Mouse (Mus musculus) C2C12 (cell line): ENCODE results near the gene Bpgm. TPM values are rescaled to one million over a fixed set of nuclear protein-coding genes. Genes with fewer than 3 reads are reported as not detected.

ENCODE experiments used
- H3K27me3 ChIP-seq: one replicate; pipeline ENCODE4 v1.6.1; 2011; ENCODE audit not compliant: control insufficient read depth, insufficient read depth, insufficient read length
- H3K36me3 ChIP-seq: one replicate; pipeline ENCODE4 v1.6.1; 2011; ENCODE audit not compliant: control insufficient read depth, insufficient read depth
- H3K4me3 ChIP-seq: one replicate; pipeline ENCODE4 v1.5.1; 2011; ENCODE audit warnings: mild to moderate bottlenecking, control low read depth; ENCODE audit not compliant: poor library complexity, insufficient read depth, severe bottlenecking
- H3K79me2 ChIP-seq: one replicate; pipeline ENCODE4 v1.6.1; 2011; ENCODE audit not compliant: control insufficient read depth, insufficient read depth
- H3K79me3 ChIP-seq: one replicate; pipeline ENCODE4 v1.6.1; 2011; ENCODE audit warnings: low read depth, control low read depth
- H3ac ChIP-seq: one replicate; pipeline ENCODE3; 2011; ENCODE audit warnings: low read depth; ENCODE audit not compliant: control insufficient read depth, insufficient read length
- CEBPB ChIP-seq: IDR thresholded peaks from one replicate; pipeline ENCODE4 v1.6.1; 2011; ENCODE audit warnings: low read depth, mild to moderate bottlenecking, control low read depth, moderate library complexity
- CTCF ChIP-seq: IDR thresholded peaks from one replicate; pipeline ENCODE4 v1.5.1; 2011; ENCODE audit not compliant: control insufficient read depth, insufficient read depth, insufficient read length
- FOSL1 ChIP-seq: IDR thresholded peaks from one replicate; pipeline ENCODE4 v1.8.0; 2011; ENCODE audit warnings: mild to moderate bottlenecking, low read length; ENCODE audit not compliant: poor library complexity, insufficient read depth, severe bottlenecking
- MAX ChIP-seq: IDR thresholded peaks from one replicate; pipeline ENCODE4 v1.6.1; 2011; ENCODE audit warnings: mild to moderate bottlenecking, control low read depth
- MYOD1 ChIP-seq: IDR thresholded peaks from one replicate; pipeline ENCODE4 v1.6.1; 2011; ENCODE audit warnings: low read depth; ENCODE audit not compliant: control insufficient read depth, insufficient read length
- MYOG ChIP-seq: IDR thresholded peaks from one replicate; pipeline ENCODE4 v1.6.1; 2011; ENCODE audit not compliant: control insufficient read depth, insufficient read length; ENCODE audit errors: extremely low read depth
- USF1 ChIP-seq: IDR thresholded peaks from one replicate; pipeline ENCODE4 v1.6.1; 2011; ENCODE audit warnings: low read depth, mild to moderate bottlenecking, control low read depth, moderate library complexity
- polyA plus RNA-seq: library from polyadenylated mRNA; unstranded; fragments of >200 nt; fragmentation: generic; extraction: Trizol; gene quantifications from one replicate; pipeline ENCODE4 v1.2.1, GENCODE M21; 2012; ENCODE audit warnings: missing spikeins

Bpgm gene
- polyA plus RNA-seq, 1 experiment, result 16.1 TPM

- TF ChIP-seq MAX, result no peak
- TF ChIP-seq CTCF, result no peak
- TF ChIP-seq MYOD1, result peak; percentile 65
- TF ChIP-seq CEBPB, result no peak
Observed at GRCm38 (mm10) chr6:34493327-34494095, 17.5 kb downstream of the Bpgm start.

DNA sequence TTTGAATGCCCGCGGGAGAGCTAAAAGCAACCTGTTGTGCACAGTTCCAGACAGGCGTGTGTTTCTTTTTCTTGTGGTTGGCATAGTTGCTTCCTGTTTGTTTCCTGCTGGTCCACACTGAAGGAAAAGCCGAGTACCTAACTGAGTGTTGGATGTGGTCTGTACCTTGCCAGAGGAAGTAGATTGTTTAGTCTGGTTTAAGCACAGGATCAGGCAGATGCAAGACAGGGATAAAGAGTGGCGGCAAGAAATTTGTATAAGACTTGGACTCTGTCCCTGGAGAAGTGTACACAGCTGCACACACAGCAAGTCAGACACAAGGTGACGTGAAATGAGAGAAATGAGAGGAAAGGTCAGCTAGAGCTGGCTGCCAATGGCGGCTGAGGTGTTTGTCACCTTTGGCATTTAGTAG lies 19.1 kb downstream of the Bpgm start:
- no peak overlapping the region for H3ac ChIP-seq
- H3K79me3 ChIP-seq, result no peaks in the 10 kb centered on the region
- no peaks in the 10 kb centered on the region for H3K36me3 ChIP-seq
- H3K27me3 ChIP-seq, result no peaks in the 10 kb centered on the region
- no peak overlapping the region for H3K4me3 ChIP-seq
- TF ChIP-seq CTCF, result no peak
- no peak for TF ChIP-seq USF1
- no peak for TF ChIP-seq MYOD1
- no peak for TF ChIP-seq FOSL1
- TF ChIP-seq MYOG, result no peak
- no peak for TF ChIP-seq MAX
- H3K79me2 ChIP-seq, result peaks cover 13% of the 10 kb centered on the region

More at GRCm38 (mm10) chr6:34493327-34494095, 17.5 kb downstream of the Bpgm start:
- no peaks in the 10 kb centered on the region for H3K36me3 ChIP-seq
- no peaks in the 10 kb centered on the region for H3K27me3 ChIP-seq
- H3K79me3 ChIP-seq, result no peaks in the 10 kb centered on the region
- no peaks in the 10 kb centered on the region for H3K79me2 ChIP-seq
- H3K4me3 ChIP-seq, result no peak overlapping the region
- H3ac ChIP-seq, result no peak overlapping the region

GRCm38 (mm10) chr6:34497991-34498625 lies 22.1 kb downstream of the Bpgm start:
- Histone ChIP-seq H3K79me2 (peaks cover 17% of the 10 kb centered on the region), H3K79me3 (peaks cover 2% of the 10 kb centered on the region), H3ac (no peak overlapping the region), H3K4me3 (no peak overlapping the region), H3K27me3 (no peaks in the 10 kb centered on the region), H3K36me3 (no peaks in the 10 kb centered on the region)
- TF ChIP-seq MYOD1 (no peak), USF1 (no peak), CEBPB (peak; percentile 11), MYOG (no peak), MAX (peak; percentile 24), FOSL1 (no peak), CTCF (no peak)

DNA sequence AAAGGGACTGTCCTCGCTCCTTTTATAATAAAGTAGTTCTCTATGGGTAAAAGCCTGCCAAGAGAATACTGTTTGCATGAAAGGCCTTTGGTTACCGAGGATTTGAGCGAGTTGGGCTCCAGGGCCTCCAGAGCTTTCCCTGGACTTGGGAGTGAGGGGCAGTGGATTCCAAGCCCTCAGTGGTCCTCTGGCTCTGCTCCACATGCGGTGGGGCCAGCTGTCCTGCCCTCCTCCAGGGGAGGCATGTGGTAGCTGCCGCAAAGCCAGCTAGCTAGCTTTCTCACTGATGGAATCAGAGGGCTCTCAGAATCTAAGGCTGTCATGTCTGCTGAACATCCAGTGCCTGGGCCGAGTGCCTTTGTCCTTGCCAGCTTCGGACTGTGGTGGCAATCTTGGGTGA lies 26.3 kb downstream of the Bpgm start:
- H3K79me3 ChIP-seq, result peaks cover 2% of the 10 kb centered on the region
- peaks cover 17% of the 10 kb centered on the region for H3K79me2 ChIP-seq
- TF ChIP-seq MYOD1 (no peak), MYOG (no peak), FOSL1 (no peak), CEBPB (no peak), USF1 (no peak), MAX (no peak), CTCF (no peak)
- no peaks in the 10 kb centered on the region for H3K27me3 ChIP-seq
- no peaks in the 10 kb centered on the region for H3K36me3 ChIP-seq
- H3ac ChIP-seq, result no peak overlapping the region
- no peak overlapping the region for H3K4me3 ChIP-seq

DNA sequence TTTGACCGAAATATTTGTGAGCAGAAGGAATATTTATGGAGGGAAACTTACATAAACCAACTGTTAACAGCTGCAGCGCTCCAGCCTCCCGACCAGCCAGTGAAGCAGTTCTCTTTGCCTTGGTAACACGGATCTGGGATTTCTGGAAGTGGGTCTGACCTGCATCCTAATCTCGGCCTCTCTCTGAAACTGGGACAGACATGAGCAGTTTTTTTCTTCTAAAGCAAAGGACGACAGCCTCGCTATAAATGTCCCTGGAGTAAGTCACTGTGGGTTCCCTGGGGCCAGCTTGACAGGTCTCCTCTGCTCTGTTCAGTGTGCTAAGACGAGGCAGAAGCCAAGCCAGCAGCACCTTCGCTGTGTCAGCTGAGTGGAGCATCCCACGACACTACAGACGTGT lies 29.9 kb downstream of the Bpgm start:
- Histone ChIP-seq H3K36me3 (no peaks in the 10 kb centered on the region), H3ac (no peak overlapping the region), H3K4me3 (no peak overlapping the region), H3K27me3 (no peaks in the 10 kb centered on the region), H3K79me3 (no peaks in the 10 kb centered on the region), H3K79me2 (no peaks in the 10 kb centered on the region)
- no peak for TF ChIP-seq USF1
- no peak for TF ChIP-seq CEBPB

- H3K79me2 ChIP-seq, result no peaks in the 10 kb centered on the region
- TF ChIP-seq MYOG, result no peak
- TF ChIP-seq USF1, result no peak
- no peak for TF ChIP-seq FOSL1
- TF ChIP-seq CEBPB, result no peak
- no peak for TF ChIP-seq CTCF
- no peak for TF ChIP-seq MYOD1
- TF ChIP-seq MAX, result no peak
- no peaks in the 10 kb centered on the region for H3K27me3 ChIP-seq
- H3K36me3 ChIP-seq, result no peaks in the 10 kb centered on the region
- H3ac ChIP-seq, result no peak overlapping the region
- no peak overlapping the region for H3K4me3 ChIP-seq
- H3K79me3 ChIP-seq, result no peaks in the 10 kb centered on the region
Observed at GRCm38 (mm10) chr6:34507581-34507980, 31.6 kb downstream of the Bpgm start.
